Mouse (Mus musculus) forebrain, embryonic 16.5 days (tissue): ENCODE results near the gene Cxcl13. TPM values are rescaled to one million over a fixed set of nuclear protein-coding genes. Genes with fewer than 3 reads are reported as not detected.
"Not testable (repeated sequence)": the region's sequence is repeated elsewhere in the genome, so short reads cannot be mapped to it uniquely, and the experiment has no call there.

Experiments used
- ATAC-seq: fragments of 200-750 bp; cut with Nextera tagmentation; 2 replicates; pipeline ENCODE4 v1.8.0; 2017; ENCODE audit warnings: mild to moderate bottlenecking, moderate library complexity
- H3K27ac ChIP-seq: fragments of 300-500 bp; sonication (generic); 2 replicates; pipeline ENCODE4 v1.5.1; 2014; ENCODE audit warnings: low read length, control low read depth
- H3K27me3 ChIP-seq: fragments of 300-500 bp; sonication (generic); replicated peaks from 2 replicates; pipeline ENCODE4 v1.6.1; 2014; ENCODE audit warnings: low read length; ENCODE audit not compliant: control insufficient read depth, insufficient read depth
- H3K36me3 ChIP-seq: fragments of 300-500 bp; sonication (generic); 2 replicates; pipeline ENCODE4 v1.6.1; 2014; ENCODE audit not compliant: control insufficient read depth, insufficient read depth
- H3K4me1 ChIP-seq: fragments of 300-500 bp; sonication (generic); replicated peaks from 2 replicates; pipeline ENCODE4 v1.6.1; 2014; ENCODE audit warnings: low read length; ENCODE audit not compliant: control insufficient read depth, insufficient read depth
- H3K4me2 ChIP-seq: fragments of 300-500 bp; sonication (generic); 2 replicates; pipeline ENCODE4 v1.6.1; 2014; ENCODE audit warnings: mild to moderate bottlenecking, low read length, control low read depth
- H3K4me3 ChIP-seq: fragments of 300-500 bp; sonication (generic); replicated peaks from 2 replicates; pipeline ENCODE4 v1.5.1; 2014; ENCODE audit warnings: mild to moderate bottlenecking, low read length, control low read depth
- H3K9ac ChIP-seq: fragments of 300-500 bp; sonication (generic); replicated peaks from 2 replicates; pipeline ENCODE4 v1.6.1; 2014; ENCODE audit warnings: low read depth, low read length, control low read depth
- H3K9me3 ChIP-seq: fragments of 300-500 bp; sonication (generic); 2 replicates; pipeline ENCODE4 v1.6.1; 2016; ENCODE audit warnings: low read length; ENCODE audit not compliant: control insufficient read depth
- WGBS: fragments of 180-500 bp; shearing (Covaris S2); extraction: QIAGEN DNeasy Blood & Tissue Kit; methylation state at CpG from one replicate; pipeline ENCODE4 v1.1.7; 2014; 5-methylcytosine and 5-hydroxymethylcytosine counted together
- polyA plus RNA-seq: library from polyadenylated mRNA; unstranded; fragments of >200 nt; fragmentation: Nextera tagmentation; extraction: Ambion mirVana; gene quantifications from 2 replicates; pipeline ENCODE4 v1.2.1, GENCODE M21; 2015

The Cxcl13 gene
- polyA plus RNA-seq, 1 experiment from 2014 or later, result not detected

- Histone ChIP-seq H3K4me1 (no peaks in the 10 kb centered on the region), H3K27me3 (no peaks in the 10 kb centered on the region), H3K9me3 (no peaks in the 10 kb centered on the region), H3K4me2 (no peak overlapping the region), H3K36me3 (no peaks in the 10 kb centered on the region), H3K4me3 (no peak overlapping the region), H3K27ac (no peak overlapping the region), H3K9ac (no peak overlapping the region)
- ATAC-seq, result no peak
- 42% methylated on average over 6 of the region's 6 CpGs for WGBS
Observed at GRCm38 (mm10) chr5:95970845-95971244, 14.1 kb downstream of the Cxcl13 start.

DNA sequence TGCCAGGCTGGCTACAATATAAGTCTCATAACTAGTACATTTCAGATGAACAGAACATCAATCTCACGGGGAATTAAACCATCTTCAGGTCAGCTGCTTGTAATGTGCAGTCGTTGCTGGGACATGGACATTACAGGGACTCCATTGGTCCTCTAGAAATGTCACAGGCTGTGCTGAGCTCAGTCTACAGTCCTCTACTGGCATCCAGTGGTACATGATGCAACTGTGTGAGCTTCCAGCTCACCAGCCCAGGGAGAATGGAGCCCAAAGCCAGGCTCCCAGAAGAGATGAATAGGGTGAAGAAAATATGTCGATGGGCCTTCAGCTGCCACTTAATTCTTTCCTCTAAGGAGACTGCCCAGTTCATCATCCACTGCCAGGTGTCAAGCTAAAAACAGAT is 15.5 kb downstream of the Cxcl13 start:
- Histone ChIP-seq H3K9me3 (no peaks in the 10 kb centered on the region), H3K27me3 (no peaks in the 10 kb centered on the region), H3K9ac (no peak overlapping the region), H3K36me3 (no peaks in the 10 kb centered on the region), H3K4me3 (no peak overlapping the region), H3K4me2 (no peak overlapping the region), H3K4me1 (no peaks in the 10 kb centered on the region), H3K27ac (no peak overlapping the region)
- ATAC-seq, result peak; percentile 84
- 61% methylated on average over 3 of the region's 3 CpGs for WGBS

DNA sequence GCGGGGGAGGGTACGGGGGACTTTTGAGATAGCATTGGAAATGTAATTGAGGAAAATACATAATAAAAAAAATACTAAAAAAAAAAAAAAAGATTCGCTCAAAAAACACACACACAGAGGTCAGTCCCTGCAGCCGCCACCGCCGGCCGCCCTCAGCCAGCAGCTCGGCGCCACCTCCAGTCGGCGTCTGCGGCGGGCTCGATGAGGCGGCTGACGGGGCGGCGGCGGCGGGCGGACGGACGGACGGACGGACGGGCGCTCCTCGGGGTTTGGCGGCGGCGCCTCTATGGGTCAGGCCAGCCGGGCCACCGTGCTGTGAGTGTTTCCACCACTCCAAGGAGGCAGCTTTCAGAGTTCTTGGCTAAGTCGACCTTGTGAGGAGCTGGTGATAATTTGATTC is 17.1 kb downstream of the Cxcl13 start:
- whole genome bisulfite sequencing, result 34% methylated on average over 33 of the region's 34 CpGs
- not testable (repeated sequence) for H3K36me3 ChIP-seq, ATAC-seq, H3K9me3 ChIP-seq, H3K27me3 ChIP-seq, H3K27ac ChIP-seq, H3K4me3 ChIP-seq, H3K9ac ChIP-seq, H3K4me1 ChIP-seq
- peak overlapping the region; percentile 17; the same call in 1 of the 2 replicates for H3K4me2 ChIP-seq

GRCm38 (mm10) chr5:95976299-95976698 is 19.5 kb downstream of the Cxcl13 start:
- H3K4me1 ChIP-seq, result no peaks in the 10 kb centered on the region
- no peak overlapping the region for H3K9ac ChIP-seq
- no peak for ATAC-seq
- H3K4me2 ChIP-seq, result no peak overlapping the region
- H3K27me3 ChIP-seq, result no peaks in the 10 kb centered on the region
- H3K27ac ChIP-seq, result no peak overlapping the region
- H3K36me3 ChIP-seq, result no peaks in the 10 kb centered on the region
- WGBS, result 76% methylated on average over 1 of the region's 1 CpGs
- no peaks in the 10 kb centered on the region for H3K9me3 ChIP-seq
- H3K4me3 ChIP-seq, result no peak overlapping the region

DNA sequence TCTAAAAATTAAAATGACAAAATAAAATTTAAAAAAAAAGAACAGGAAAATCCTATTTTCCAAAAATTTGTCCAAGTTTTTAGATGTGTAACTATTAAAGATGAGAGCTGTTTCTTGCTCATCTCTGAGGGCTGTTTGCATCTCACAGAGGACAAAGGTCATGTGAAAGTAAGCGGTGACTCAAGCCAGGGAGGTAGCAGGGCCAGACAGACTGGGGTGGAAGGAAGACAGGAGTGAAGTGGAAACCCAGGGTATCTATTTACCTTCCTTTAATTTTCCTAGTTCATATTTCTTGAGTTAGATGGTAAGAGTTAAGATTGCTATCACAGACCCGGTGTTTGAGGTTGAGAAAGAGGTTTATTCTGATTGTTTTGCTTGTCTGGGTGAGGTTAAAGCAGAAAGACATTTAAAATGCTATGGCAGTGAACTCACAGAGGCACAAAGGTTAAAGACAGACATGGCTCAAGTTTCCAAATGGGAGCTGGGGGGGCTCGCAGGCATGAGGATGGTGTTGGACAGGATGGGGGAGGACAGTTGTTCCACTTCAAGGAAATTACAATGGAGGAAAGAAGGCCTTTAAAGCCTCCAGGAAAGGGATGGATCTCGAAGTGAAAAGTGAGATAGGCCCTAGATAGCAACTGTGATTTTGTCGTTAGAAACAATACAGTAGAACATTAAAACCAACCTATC is 27.2 kb downstream of the Cxcl13 start:
- no peaks in the 10 kb centered on the region for H3K36me3 ChIP-seq
- no peaks in the 10 kb centered on the region for H3K9me3 ChIP-seq
- H3K27me3 ChIP-seq, result no peaks in the 10 kb centered on the region
- ATAC-seq, result no peak
- no peak overlapping the region for H3K4me2 ChIP-seq
- no peak overlapping the region for H3K9ac ChIP-seq
- H3K4me1 ChIP-seq, result no peaks in the 10 kb centered on the region
- 78% methylated on average over 5 of the region's 5 CpGs for WGBS
- H3K4me3 ChIP-seq, result no peak overlapping the region
- no peak overlapping the region for H3K27ac ChIP-seq

DNA sequence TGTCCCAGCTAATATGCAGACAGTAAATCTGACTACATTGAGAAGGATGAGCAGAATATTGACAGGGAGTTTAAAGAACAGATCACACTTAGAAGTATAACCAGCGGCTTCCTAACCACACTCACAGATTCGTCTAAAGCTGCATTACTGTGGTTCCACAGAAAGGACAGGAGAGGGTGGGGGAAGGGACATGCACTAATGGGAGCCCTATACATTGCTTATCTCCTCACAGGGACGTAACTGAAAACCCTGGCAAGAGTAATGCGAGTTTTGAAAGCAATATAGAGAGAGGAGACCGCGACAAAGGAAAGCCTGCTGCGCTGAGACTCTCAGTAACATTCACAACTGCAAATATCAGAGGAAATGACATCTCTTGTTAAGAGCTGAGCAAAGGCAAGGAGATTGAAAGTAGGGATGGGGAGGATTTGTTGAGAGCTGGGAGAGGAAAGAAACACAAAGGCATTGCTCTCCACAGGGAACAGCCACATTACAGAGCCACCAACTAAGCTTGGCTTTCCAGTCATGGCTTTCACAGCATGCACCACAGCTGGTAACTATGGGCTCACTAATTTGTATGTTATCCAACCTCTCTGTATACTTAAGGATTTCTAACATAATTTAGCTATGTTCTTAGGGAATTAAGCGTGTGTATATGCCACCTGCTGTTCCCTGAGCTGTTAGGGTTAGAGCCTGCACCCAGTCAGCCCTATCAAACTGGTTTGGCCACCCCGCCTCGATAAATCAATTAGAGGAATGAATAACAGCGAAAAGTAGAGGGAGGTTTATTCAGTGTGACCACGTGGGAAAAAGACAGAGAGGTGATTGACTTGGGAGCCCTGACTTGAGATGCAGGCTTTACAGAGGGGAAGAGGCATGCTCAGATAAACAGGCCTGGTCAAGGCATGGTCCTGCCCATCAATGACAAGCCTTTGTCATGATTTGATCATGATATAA is 34.9 kb downstream of the Cxcl13 start:
- H3K4me3 ChIP-seq, result no peak overlapping the region
- WGBS, result 6% methylated on average over 12 of the region's 12 CpGs
- peak; percentile 75 for ATAC-seq
- H3K27ac ChIP-seq, result no peak overlapping the region; the same call in 1 of the 2 replicates
- no peaks in the 10 kb centered on the region for H3K36me3 ChIP-seq
- peaks cover 7% of the 10 kb centered on the region for H3K4me1 ChIP-seq
- 0 out of 2 replicates have a peak overlapping the region, but pooled peaks have one; percentile 6 for H3K9ac ChIP-seq
- H3K9me3 ChIP-seq, result no peaks in the 10 kb centered on the region
- H3K4me2 ChIP-seq, result peak overlapping the region; percentile 19; the same call in 1 of the 2 replicates
- H3K27me3 ChIP-seq, result no peaks in the 10 kb centered on the region

GRCm38 (mm10) chr5:95997276-95997675 is 40.5 kb downstream of the Cxcl13 start:
- peak; percentile 87 for ATAC-seq
- H3K4me2 ChIP-seq, result no peak overlapping the region
- no peak overlapping the region for H3K4me3 ChIP-seq
- H3K36me3 ChIP-seq, result no peaks in the 10 kb centered on the region
- H3K27ac ChIP-seq, result no peak overlapping the region
- 19% methylated on average over 3 of the region's 3 CpGs for WGBS
- H3K4me1 ChIP-seq, result 0 out of 2 replicates have a peak, but pooled peaks cover 2% of the 10 kb centered on the region
- H3K9me3 ChIP-seq, result no peaks in the 10 kb centered on the region
- H3K9ac ChIP-seq, result no peak overlapping the region
- H3K27me3 ChIP-seq, result no peaks in the 10 kb centered on the region

GRCm38 (mm10) chr5:96003348-96003747 is 46.6 kb downstream of the Cxcl13 start:
- Histone ChIP-seq H3K4me1 (no peaks in the 10 kb centered on the region), H3K9ac (no peak overlapping the region), H3K36me3 (no peaks in the 10 kb centered on the region), H3K9me3 (no peaks in the 10 kb centered on the region), H3K27ac (no peak overlapping the region), H3K4me2 (no peak overlapping the region), H3K4me3 (no peak overlapping the region), H3K27me3 (no peaks in the 10 kb centered on the region)
- ATAC-seq, result no peak

DNA sequence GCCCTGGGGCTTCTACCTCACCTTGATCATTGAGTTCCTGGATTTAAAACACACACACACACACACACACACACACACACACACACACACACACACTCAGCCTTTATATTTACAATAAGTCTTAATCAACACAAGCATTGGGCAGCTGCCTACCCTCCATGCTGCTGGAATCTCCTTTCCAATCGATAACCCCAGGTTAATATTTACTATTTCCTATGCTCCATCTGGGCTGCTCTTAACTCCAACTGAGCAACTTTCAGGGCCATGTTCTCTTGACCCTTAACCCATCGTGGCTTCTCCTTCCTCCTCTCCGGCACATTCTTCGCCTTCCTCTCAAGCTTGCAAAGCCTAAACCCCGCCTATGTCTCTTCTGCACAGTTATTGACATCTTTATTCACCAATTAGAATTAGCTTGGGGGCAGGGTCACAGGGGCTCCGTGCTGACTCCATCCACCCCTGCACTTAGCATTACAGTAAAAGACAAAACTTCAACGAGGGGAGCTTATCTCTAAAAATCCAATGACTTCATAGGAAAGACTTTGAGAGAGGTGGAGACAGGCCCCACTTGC is 51.6 kb downstream of the Cxcl13 start:
- Histone ChIP-seq H3K27ac (no peak overlapping the region), H3K27me3 (no peaks in the 10 kb centered on the region), H3K4me3 (no peak overlapping the region), H3K36me3 (no peaks in the 10 kb centered on the region), H3K9ac (no peak overlapping the region), H3K9me3 (no peaks in the 10 kb centered on the region), H3K4me1 (no peaks in the 10 kb centered on the region), H3K4me2 (no peak overlapping the region)
- 80% methylated on average over 7 of the region's 7 CpGs for WGBS
- ATAC-seq, result no peak
